Mouse (Mus musculus): ENCODE data around the gene Psmd6. TPM values are rescaled to one million over a fixed set of nuclear protein-coding genes. Genes with fewer than 3 reads are reported as not detected.

Psmd6 gene
- polyA plus RNA-seq, 1 experiment from 2014 or later = 122 TPM

- H3K27ac ChIP-seq (ENCODE audit: low read depth, low read length) = no peak overlapping the region
- H3K4me3 ChIP-seq (ENCODE audit: low read depth, low read length) = no peak overlapping the region
- H3K4me2 ChIP-seq (replicated peaks; ENCODE audit: low read depth) = no peak overlapping the region
- no peak for TF ChIP-seq CTCF (IDR thresholded peaks at IDR 0.05; ENCODE audit: low read depth)
- WGBS = 93% methylated on average over 6 of the region's 6 CpGs
- no peaks in the 10 kb centered on the region for H3K27me3 ChIP-seq (replicated peaks; ENCODE audit: control insufficient read depth, insufficient read depth, low read length)
- H3K36me3 ChIP-seq (ENCODE audit: control insufficient read depth, insufficient read depth) = peaks cover 7% of the 10 kb centered on the region; the same call in 1 of the 2 replicates
- no peak overlapping the region for H3K9ac ChIP-seq (ENCODE audit: low read depth, low read length)
- no peak for ATAC-seq
- H3K4me1 ChIP-seq (replicated peaks; ENCODE audit: control insufficient read depth, insufficient read depth, low read length) = no peaks in the 10 kb centered on the region
- no peaks in the 10 kb centered on the region for H3K9me3 ChIP-seq (ENCODE audit: control insufficient read depth)
Measured at GRCm38 (mm10) chr14:14080604-14081194, 40.1 kb downstream of the Psmd6 start.

- no peak for ATAC-seq
- Histone ChIP-seq H3K9me3 (ENCODE audit: control insufficient read depth) (no peaks in the 10 kb centered on the region), H3K4me2 (replicated peaks; ENCODE audit: low read depth) (no peak overlapping the region), H3K4me1 (replicated peaks; ENCODE audit: control insufficient read depth, insufficient read depth, low read length) (peaks cover 6% of the 10 kb centered on the region; the same call in 1 of the 2 replicates), H3K9ac (ENCODE audit: low read depth, low read length) (no peak overlapping the region), H3K27ac (ENCODE audit: low read depth, low read length) (no peak overlapping the region), H3K36me3 (ENCODE audit: control insufficient read depth, insufficient read depth) (peaks cover 3% of the 10 kb centered on the region; the same call in 1 of the 2 replicates), H3K27me3 (replicated peaks; ENCODE audit: control insufficient read depth, insufficient read depth, low read length) (no peaks in the 10 kb centered on the region), H3K4me3 (ENCODE audit: low read depth, low read length) (no peak overlapping the region)
- 39% methylated on average over 4 of the region's 4 CpGs for WGBS
- TF ChIP-seq CTCF (IDR thresholded peaks at IDR 0.05; ENCODE audit: low read depth) = no peak
Measured at GRCm38 (mm10) chr14:14071456-14071855, 49.3 kb downstream of the Psmd6 start.

- Histone ChIP-seq H3K4me2 (replicated peaks; ENCODE audit: low read depth) (no peak overlapping the region), H3K9ac (ENCODE audit: low read depth, low read length) (no peak overlapping the region), H3K4me1 (replicated peaks; ENCODE audit: control insufficient read depth, insufficient read depth, low read length) (peaks cover 6% of the 10 kb centered on the region; the same call in 1 of the 2 replicates), H3K4me3 (ENCODE audit: low read depth, low read length) (no peak overlapping the region), H3K27me3 (replicated peaks; ENCODE audit: control insufficient read depth, insufficient read depth, low read length) (no peaks in the 10 kb centered on the region), H3K9me3 (ENCODE audit: control insufficient read depth) (no peaks in the 10 kb centered on the region), H3K27ac (ENCODE audit: low read depth, low read length) (no peak overlapping the region), H3K36me3 (ENCODE audit: control insufficient read depth, insufficient read depth) (no peaks in the 10 kb centered on the region; the same call in 1 of the 2 replicates)
- TF ChIP-seq CTCF (IDR thresholded peaks at IDR 0.05; ENCODE audit: low read depth) = 0 out of 2 replicates have a peak, but pooled peaks have one; percentile 8
- 48% methylated on average over 6 of the region's 6 CpGs for WGBS
- no peak for ATAC-seq
Measured at GRCm38 (mm10) chr14:14070541-14071315, 50.1 kb downstream of the Psmd6 start.

GRCm38 (mm10) chr14:14068553-14068952 lies 52.2 kb downstream of the Psmd6 start:
- Histone ChIP-seq H3K9ac (ENCODE audit: low read depth, low read length) (no peak overlapping the region), H3K4me1 (replicated peaks; ENCODE audit: control insufficient read depth, insufficient read depth, low read length) (peaks cover 10% of the 10 kb centered on the region; the same call in 1 of the 2 replicates), H3K9me3 (ENCODE audit: control insufficient read depth) (no peaks in the 10 kb centered on the region), H3K4me2 (replicated peaks; ENCODE audit: low read depth) (peak overlapping the region; percentile 62), H3K36me3 (ENCODE audit: control insufficient read depth, insufficient read depth) (no peaks in the 10 kb centered on the region; the same call in 1 of the 2 replicates), H3K4me3 (ENCODE audit: low read depth, low read length) (no peak overlapping the region), H3K27ac (ENCODE audit: low read depth, low read length) (peak overlapping the region; percentile 78), H3K27me3 (replicated peaks; ENCODE audit: control insufficient read depth, insufficient read depth, low read length) (no peaks in the 10 kb centered on the region)
- no peak for TF ChIP-seq CTCF (IDR thresholded peaks at IDR 0.05; ENCODE audit: low read depth)
- WGBS = 26% methylated on average over 3 of the region's 3 CpGs
- ATAC-seq = no peak

GRCm38 (mm10) chr14:14067648-14068472 lies 52.9 kb downstream of the Psmd6 start:
- 5% methylated on average over 10 of the region's 10 CpGs for WGBS
- Histone ChIP-seq H3K9ac (ENCODE audit: low read depth, low read length) (peak overlapping the region; percentile 2; the same call in 1 of the 2 replicates), H3K4me3 (ENCODE audit: low read depth, low read length) (peak overlapping the region; percentile 18; the same call in 1 of the 2 replicates), H3K4me1 (replicated peaks; ENCODE audit: control insufficient read depth, insufficient read depth, low read length) (peaks cover 10% of the 10 kb centered on the region; the same call in 1 of the 2 replicates), H3K4me2 (replicated peaks; ENCODE audit: low read depth) (peak overlapping the region; percentile 62), H3K36me3 (ENCODE audit: control insufficient read depth, insufficient read depth) (no peaks in the 10 kb centered on the region; the same call in 1 of the 2 replicates), H3K9me3 (ENCODE audit: control insufficient read depth) (no peaks in the 10 kb centered on the region), H3K27ac (ENCODE audit: low read depth, low read length) (peak overlapping the region; percentile 78), H3K27me3 (replicated peaks; ENCODE audit: control insufficient read depth, insufficient read depth, low read length) (no peaks in the 10 kb centered on the region)
- TF ChIP-seq CTCF (IDR thresholded peaks at IDR 0.05; ENCODE audit: low read depth) = no peak
- peak; percentile 85 for ATAC-seq
